Mouse (Mus musculus): ENCODE measurements around the gene Nploc4.
"Not testable (repeated sequence)": the region's sequence is repeated elsewhere in the genome, so short reads cannot be mapped to it uniquely, and the experiment has no call there.

Gene Nploc4

GRCm38 (mm10) chr11:120354304-120355276 is 82.9 kb downstream of the Nploc4 start:
- peak; percentile 64 for DNase-seq (ENCODE audit: low read depth, low spot score)

GRCm38 (mm10) chr11:120353500-120354303 is 83.8 kb downstream of the Nploc4 start:
- DNase-seq (ENCODE audit: low read depth, low spot score): peak; percentile 84

- DNase-seq (ENCODE audit: low read depth, low spot score): no peak
These were observed 84.8 kb downstream of the Nploc4 start for GRCm38 (mm10) chr11:120352571-120353290.

- not testable (repeated sequence) for DNase-seq (ENCODE audit: low read depth, low spot score)
These were observed 85.5 kb downstream of the Nploc4 start for GRCm38 (mm10) chr11:120352093-120352350.

- DNase-seq (ENCODE audit: low read depth, low spot score): no peak
These were observed 86.0 kb downstream of the Nploc4 start for GRCm38 (mm10) chr11:120351250-120352092.

- DNase-seq (ENCODE audit: low read depth, low spot score): no peak
These were observed 86.8 kb downstream of the Nploc4 start for GRCm38 (mm10) chr11:120350711-120351110.

GRCm38 (mm10) chr11:120349986-120350702 is 87.4 kb downstream of the Nploc4 start:
- DNase-seq (ENCODE audit: low read depth, low spot score): no peak

- no peak for DNase-seq (ENCODE audit: low read depth, low spot score)
These were observed 88.0 kb downstream of the Nploc4 start for GRCm38 (mm10) chr11:120349371-120349985.

- DNase-seq (ENCODE audit: low read depth, low spot score): no peak
These were observed 88.7 kb downstream of the Nploc4 start for GRCm38 (mm10) chr11:120348684-120349370.

- peak; percentile 66 for DNase-seq (ENCODE audit: low read depth, low spot score)
These were observed 89.5 kb downstream of the Nploc4 start, which contains the start of gene Actg1 for GRCm38 (mm10) chr11:120347791-120348683. Actg1 (minus strand) TSS chr11:120348542.

- no peak for DNase-seq (ENCODE audit: low read depth, low spot score)
These were observed 90.2 kb downstream of the Nploc4 start for GRCm38 (mm10) chr11:120347301-120347700.

GRCm38 (mm10) chr11:120346383-120347034 is 91.0 kb downstream of the Nploc4 start:
- DNase-seq (ENCODE audit: low read depth, low spot score): not testable (repeated sequence)

- no peak for DNase-seq (ENCODE audit: low read depth, low spot score)
These were observed 92.3 kb downstream of the Nploc4 start for GRCm38 (mm10) chr11:120345067-120345681.

- DNase-seq (ENCODE audit: low read depth, low spot score): no peak
These were observed 93.1 kb downstream of the Nploc4 start for GRCm38 (mm10) chr11:120344310-120344920.

- DNase-seq (ENCODE audit: low read depth, low spot score): no peak
These were observed 93.8 kb downstream of the Nploc4 start for GRCm38 (mm10) chr11:120343519-120344309.

- DNase-seq (ENCODE audit: low read depth, low spot score): no peak
These were observed 94.8 kb downstream of the Nploc4 start for GRCm38 (mm10) chr11:120342656-120343160.

Measured in c-Kit-negative CD71-positive TER-119-positive erythroid progenitor cells, embryonic 14.5 days (primary cell).